Mouse (Mus musculus): ENCODE results near the gene Fto. TPM values are rescaled to one million over a fixed set of nuclear protein-coding genes. Genes with fewer than 3 reads are reported as not detected.

Gene Fto
- polyA plus RNA-seq, 1 experiment from 2014 or later: 89.0 TPM

Other genes starting within 250 kb of the Fto start
- gene Rbl2, start 243.5 kb upstream of the Fto start, polyA plus RNA-seq (2015; fragmentation: Nextera tagmentation; extraction: Ambion mirVana): 19.1 and 22.8 TPM in 2 replicates
- 84.8 and 98.8 TPM in 2 replicates for gene Aktip, start 113.5 kb upstream of the Fto start, polyA plus RNA-seq (2015; fragmentation: Nextera tagmentation; extraction: Ambion mirVana)
- gene Rpgrip1l, start 263 bp upstream of the Fto start, polyA plus RNA-seq (2015; fragmentation: Nextera tagmentation; extraction: Ambion mirVana): 6.7 and 7.9 TPM in 2 replicates

Measured in kidney, embryonic 16.5 days (tissue).